Mouse (Mus musculus) erythroblast, embryonic 14.5 days (primary cell): ENCODE data around the gene Ap1m1.

Source experiments
- GATA1 ChIP-seq: IDR thresholded peaks from 2 replicates; pipeline ENCODE4 v1.6.1; 2012; ENCODE audit warnings: low read length, inconsistent platforms, mixed read lengths
- TAL1 ChIP-seq: IDR thresholded peaks from 3 replicates; pipeline ENCODE4 v1.6.1; 2012; ENCODE audit warnings: low read length, inconsistent platforms, mixed read lengths

DNA sequence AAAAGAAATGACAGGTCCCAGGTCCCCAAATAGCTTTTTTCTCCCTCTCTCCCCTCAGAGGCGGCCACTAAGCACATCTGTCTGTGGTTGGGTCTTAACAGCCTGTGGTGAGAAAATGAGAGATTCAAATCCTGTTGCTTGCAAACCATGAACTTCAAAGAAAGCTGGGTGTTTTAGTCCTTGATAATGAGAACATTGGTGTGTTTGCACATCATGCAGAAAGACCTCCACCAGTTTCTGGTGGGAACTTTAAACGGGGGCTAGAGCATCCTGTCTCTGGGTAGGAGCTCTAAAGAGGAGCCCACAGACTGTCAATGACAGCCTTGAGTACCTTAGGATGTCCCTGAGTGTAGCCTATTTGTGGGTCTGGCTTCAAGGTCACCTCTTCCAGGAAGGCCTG, 51.3 kb downstream of the Ap1m1 start:
- TF ChIP-seq TAL1 (no peak), GATA1 (no peak)
